Comparison of ENCODE assay signal across 16 mouse cellular contexts in genomic region chr5:100342422-100342821, GRCm38 (mm10).
"Had no signal": no experiment of that assay in that cellular context is flagged by ENCODE, and none has a peak within 500 bp of the region (broad histone marks: within the 10 kb centered on the region; RNA-seq: fewer than 3 reads in every experiment).

No protein-coding gene starts in this region.

- H3K4me1 ChIP-seq: neural tube, embryonic 13.5 days; neural tube, embryonic 15.5 days; stomach, embryonic 15.5 days had no signal

- H3K4me3 ChIP-seq: neural tube, embryonic 13.5 days; neural tube, embryonic 15.5 days; stomach, embryonic 15.5 days had no signal

- H3K9ac ChIP-seq: neural tube, embryonic 13.5 days; neural tube, embryonic 15.5 days; stomach, embryonic 15.5 days had no signal

- H3K36me3 ChIP-seq: neural tube, embryonic 13.5 days; neural tube, embryonic 15.5 days; stomach, embryonic 15.5 days had no signal

- H3K27ac ChIP-seq: neural tube, embryonic 13.5 days; neural tube, embryonic 15.5 days; stomach, embryonic 15.5 days; stomach, postnatal 0 days had no signal

- H3K4me2 ChIP-seq: neural tube, embryonic 13.5 days; neural tube, embryonic 15.5 days; stomach, embryonic 15.5 days had no signal

- H3K27me3 ChIP-seq: neural tube, embryonic 13.5 days; neural tube, embryonic 15.5 days; stomach, embryonic 15.5 days had no signal

- DNase-seq: retina, postnatal 1 day; right cerebral cortex, adult 18-20 months; right cerebral cortex, postnatal 14 days; right cerebral cortex, postnatal 25 days; right cerebral cortex, postnatal 4 days; spleen, adult 18-20 months; thymus, adult 18-20 months; thymus, adult 2 months; thymus, postnatal 14 days; thymus, postnatal 25 days; thymus, postnatal 36 days; thymus, postnatal 4 days had no signal

- H3K9me3 ChIP-seq: neural tube, embryonic 13.5 days; neural tube, embryonic 15.5 days; stomach, embryonic 15.5 days had no signal
